Mouse (Mus musculus): ENCODE data around the gene A130010J15Rik.

The A130010J15Rik gene

GRCm38 (mm10) chr1:193198312-193198711, 30.5 kb downstream of the A130010J15Rik start:
- in situ Hi-C loops (cut with MboI, MseI) = loop anchor here (10.0 kb wide), 1 partner anchor 424 kb away; the partner anchor contains the start of gene Hhat

GRCm38 (mm10) chr1:193200640-193201382, 33.0 kb downstream of the A130010J15Rik start:
- in situ Hi-C loops (cut with MboI, MseI) = no loop called here

- in situ Hi-C loops (cut with MboI, MseI) = no loop called here
These were observed 33.5 kb downstream of the A130010J15Rik start, which contains the start of gene Traf3ip3 for GRCm38 (mm10) chr1:193201383-193201778. Traf3ip3 (minus strand) TSS chr1:193201703.

- in situ Hi-C loops (cut with MboI, MseI) = no loop called here
These were observed 36.0 kb downstream of the A130010J15Rik start for GRCm38 (mm10) chr1:193203821-193204220.

- in situ Hi-C loops (cut with MboI, MseI) = no loop called here
These were observed 37.6 kb downstream of the A130010J15Rik start for GRCm38 (mm10) chr1:193205431-193205830.

GRCm38 (mm10) chr1:193207503-193207902, 39.7 kb downstream of the A130010J15Rik start, which contains the start of gene Lamb3:
Lamb3 (plus strand) TSS chr1:193207699.
- in situ Hi-C loops (cut with MboI, MseI) = no loop called here

- in situ Hi-C loops (cut with MboI, MseI) = no loop called here
These were observed 40.3 kb downstream of the A130010J15Rik start for GRCm38 (mm10) chr1:193208178-193208577.

- in situ Hi-C loops (cut with MboI, MseI) = no loop called here
These were observed 43.5 kb downstream of the A130010J15Rik start for GRCm38 (mm10) chr1:193211371-193211770.

- in situ Hi-C loops (cut with MboI, MseI) = no loop called here
These were observed 46.2 kb downstream of the A130010J15Rik start for GRCm38 (mm10) chr1:193214053-193214452.

- in situ Hi-C loops (cut with MboI, MseI) = no loop called here
These were observed 48.2 kb downstream of the A130010J15Rik start for GRCm38 (mm10) chr1:193216000-193216399.

GRCm38 (mm10) chr1:193220408-193220807, 52.6 kb downstream of the A130010J15Rik start:
- in situ Hi-C loops (cut with MboI, MseI) = no loop called here

GRCm38 (mm10) chr1:193225531-193225930, 57.7 kb downstream of the A130010J15Rik start:
- in situ Hi-C loops (cut with MboI, MseI) = loop anchor here (5.0 kb wide), 1 partner anchor 92 kb away; no protein-coding TSS in a partner anchor

GRCm38 (mm10) chr1:193226114-193226513, 58.3 kb downstream of the A130010J15Rik start:
- in situ Hi-C loops (cut with MboI, MseI) = loop anchor here (5.0 kb wide), 1 partner anchor 91 kb away; no protein-coding TSS in a partner anchor

GRCm38 (mm10) chr1:193226724-193227522, 59.1 kb downstream of the A130010J15Rik start:
- in situ Hi-C loops (cut with MboI, MseI) = loop anchor here (5.0 kb wide), 1 partner anchor 90 kb away; no protein-coding TSS in a partner anchor

All from T-helper 2 cell (primary cell).